Mouse (Mus musculus): ENCODE measurements around the gene Btg4. TPM values are rescaled to one million over a fixed set of nuclear protein-coding genes. Genes with fewer than 3 reads are reported as not detected.
"Not testable (repeated sequence)": the region's sequence is repeated elsewhere in the genome, so short reads cannot be mapped to it uniquely, and the experiment has no call there.

Btg4 gene
- polyA plus RNA-seq, 1 experiment from 2014 or later: not detected

DNA sequence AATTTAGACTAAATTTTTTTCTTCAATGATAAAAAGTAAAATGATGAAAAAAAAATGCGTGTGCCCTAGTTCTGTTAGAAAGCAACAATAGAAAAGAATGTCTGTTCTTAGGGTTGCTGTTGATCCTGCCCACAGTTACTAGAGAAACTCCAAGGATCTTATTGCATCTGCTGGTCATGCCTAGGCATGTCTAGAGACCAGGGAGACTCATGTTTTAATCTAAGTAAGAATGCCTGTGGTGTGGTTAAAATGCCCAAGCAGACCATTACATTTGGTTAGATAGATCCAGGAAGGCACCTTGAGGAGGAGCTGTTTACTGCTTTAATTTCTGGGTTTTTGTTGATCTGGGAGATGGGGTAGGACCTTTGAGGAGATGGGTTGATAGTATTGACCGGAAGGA, 45.0 kb downstream of the Btg4 start:
- ATAC-seq: no peak
- H3K4me3 ChIP-seq (ENCODE audit: low read length): no peak overlapping the region
- peaks cover 15% of the 10 kb centered on the region for H3K4me1 ChIP-seq (ENCODE audit: control insufficient read depth, insufficient read depth, low read length)
- H3K36me3 ChIP-seq (ENCODE audit: control insufficient read depth, insufficient read depth, low read length): no peaks in the 10 kb centered on the region
- no peak overlapping the region for H3K4me2 ChIP-seq (ENCODE audit: low read depth, low read length)
- WGBS: 68% methylated on average over 2 of the region's 2 CpGs
- H3K27ac ChIP-seq (ENCODE audit: low read length): no peak overlapping the region
- no peak overlapping the region for H3K9ac ChIP-seq (ENCODE audit: low read depth, low read length)
- no peaks in the 10 kb centered on the region for H3K9me3 ChIP-seq (ENCODE audit: control insufficient read depth, low read length)
- H3K27me3 ChIP-seq (replicated peaks; ENCODE audit: control insufficient read depth, insufficient read depth, low read length): peaks cover 6% of the 10 kb centered on the region; the same call in 1 of the 2 replicates

DNA sequence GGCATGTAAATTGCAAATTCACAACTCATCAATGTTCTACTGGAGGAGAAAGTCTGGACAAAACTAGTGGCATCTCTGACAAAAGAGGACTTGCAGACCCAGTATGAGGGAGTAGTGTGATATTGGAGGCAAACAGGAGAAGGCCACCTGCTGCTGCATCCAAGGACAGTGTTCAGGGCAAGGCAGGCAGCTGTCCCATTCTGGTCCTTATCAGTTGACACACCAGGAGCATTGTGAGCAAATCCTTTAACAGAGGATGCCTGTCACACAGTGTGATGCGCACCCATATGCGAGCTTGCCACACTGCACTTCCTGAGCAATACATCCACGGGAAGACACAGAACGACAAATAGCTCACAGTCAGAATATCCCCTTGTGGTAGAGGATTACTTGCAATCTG, 54.1 kb downstream of the Btg4 start:
- no peak for ATAC-seq
- Histone ChIP-seq H3K36me3 (ENCODE audit: control insufficient read depth, insufficient read depth, low read length) (no peaks in the 10 kb centered on the region), H3K4me1 (ENCODE audit: control insufficient read depth, insufficient read depth, low read length) (no peaks in the 10 kb centered on the region), H3K4me3 (ENCODE audit: low read length) (no peak overlapping the region), H3K9me3 (ENCODE audit: control insufficient read depth, low read length) (no peaks in the 10 kb centered on the region), H3K4me2 (ENCODE audit: low read depth, low read length) (no peak overlapping the region), H3K9ac (ENCODE audit: low read depth, low read length) (no peak overlapping the region), H3K27me3 (replicated peaks; ENCODE audit: control insufficient read depth, insufficient read depth, low read length) (no peaks in the 10 kb centered on the region), H3K27ac (ENCODE audit: low read length) (no peak overlapping the region)
- WGBS: 72% methylated on average over 4 of the region's 4 CpGs

DNA sequence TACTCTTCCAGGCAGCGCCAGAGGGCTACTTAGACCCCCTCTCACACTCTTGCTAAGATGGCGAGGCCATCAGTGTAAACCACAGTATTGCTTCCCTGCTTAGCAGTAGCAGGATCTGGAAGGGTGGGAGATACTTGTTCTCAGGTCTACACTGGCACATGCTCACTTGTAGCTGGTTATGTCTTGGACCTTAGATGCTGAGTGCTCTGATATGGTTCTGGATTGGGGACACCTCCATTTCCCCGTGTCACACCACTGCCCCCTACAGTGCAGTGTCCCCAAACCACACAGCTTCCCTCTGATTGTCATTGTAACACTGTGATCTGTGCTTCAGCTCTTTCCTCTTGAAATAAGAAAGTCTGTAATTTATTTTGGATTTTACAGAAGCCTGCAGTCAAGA, 76.3 kb downstream of the Btg4 start:
- no peak overlapping the region for H3K27ac ChIP-seq (ENCODE audit: low read length)
- H3K36me3 ChIP-seq (ENCODE audit: control insufficient read depth, insufficient read depth, low read length): no peaks in the 10 kb centered on the region
- H3K9ac ChIP-seq (ENCODE audit: low read depth, low read length): no peak overlapping the region
- 65% methylated on average over 3 of the region's 3 CpGs for WGBS
- no peaks in the 10 kb centered on the region for H3K4me1 ChIP-seq (ENCODE audit: control insufficient read depth, insufficient read depth, low read length)
- ATAC-seq: no peak
- H3K4me2 ChIP-seq (ENCODE audit: low read depth, low read length): no peak overlapping the region
- H3K9me3 ChIP-seq (ENCODE audit: control insufficient read depth, low read length): no peaks in the 10 kb centered on the region
- no peaks in the 10 kb centered on the region for H3K27me3 ChIP-seq (replicated peaks; ENCODE audit: control insufficient read depth, insufficient read depth, low read length)
- no peak overlapping the region for H3K4me3 ChIP-seq (ENCODE audit: low read length)

DNA sequence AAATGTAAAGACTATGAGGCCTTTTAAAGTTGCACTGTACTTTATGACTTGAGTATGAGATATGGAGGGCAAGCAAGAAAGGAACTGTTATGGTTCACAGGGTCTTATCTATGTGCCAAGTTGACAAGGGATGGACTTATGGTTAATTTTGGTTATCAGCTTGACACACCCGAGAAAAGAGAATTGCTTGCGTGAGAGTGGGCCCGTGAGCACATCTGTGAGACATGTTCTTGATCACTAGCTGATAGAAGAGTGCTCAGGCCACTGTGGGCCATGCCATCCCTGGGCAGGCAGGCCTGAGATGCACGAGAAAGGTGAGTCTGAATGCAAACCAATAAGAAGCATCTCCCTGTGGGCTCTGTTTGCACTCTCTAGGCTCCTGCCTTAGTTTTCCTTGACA, 76.7 kb downstream of the Btg4 start:
- H3K4me2 ChIP-seq (ENCODE audit: low read depth, low read length): no peak overlapping the region

DNA sequence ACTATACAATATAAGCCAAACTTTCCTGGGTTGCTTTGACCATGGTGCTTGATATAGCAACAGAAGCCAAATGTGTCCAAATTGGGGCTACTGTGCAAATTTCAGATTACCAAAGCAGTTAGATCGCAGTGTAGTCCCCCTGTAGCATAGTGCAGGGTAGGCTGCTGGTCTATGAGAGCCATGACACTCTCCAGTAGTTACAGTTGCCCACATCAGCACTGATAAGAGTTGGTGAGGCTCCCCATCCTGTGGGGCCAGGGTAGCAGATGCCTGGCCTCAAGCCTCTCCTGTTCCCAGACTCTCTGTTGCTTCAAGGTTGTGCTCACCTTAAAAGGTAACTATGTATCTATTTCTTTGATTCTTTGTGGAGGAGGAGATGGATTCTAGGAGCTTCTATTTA, 77.1 kb downstream of the Btg4 start:
- no peaks in the 10 kb centered on the region for H3K27me3 ChIP-seq (replicated peaks; ENCODE audit: control insufficient read depth, insufficient read depth, low read length)
- ATAC-seq: no peak
- WGBS: 86% methylated on average over 1 of the region's 1 CpGs
- H3K9ac ChIP-seq (ENCODE audit: low read depth, low read length): no peak overlapping the region
- no peak overlapping the region for H3K4me3 ChIP-seq (ENCODE audit: low read length)
- H3K9me3 ChIP-seq (ENCODE audit: control insufficient read depth, low read length): no peaks in the 10 kb centered on the region
- H3K36me3 ChIP-seq (ENCODE audit: control insufficient read depth, insufficient read depth, low read length): no peaks in the 10 kb centered on the region
- no peak overlapping the region for H3K27ac ChIP-seq (ENCODE audit: low read length)
- no peaks in the 10 kb centered on the region for H3K4me1 ChIP-seq (ENCODE audit: control insufficient read depth, insufficient read depth, low read length)
- no peak overlapping the region for H3K4me2 ChIP-seq (ENCODE audit: low read depth, low read length)

More for the DNA sequence above, 76.7 kb downstream of the Btg4 start:
- 77% methylated on average over 4 of the region's 4 CpGs for WGBS
- no peaks in the 10 kb centered on the region for H3K9me3 ChIP-seq (ENCODE audit: control insufficient read depth, low read length)
- H3K36me3 ChIP-seq (ENCODE audit: control insufficient read depth, insufficient read depth, low read length): no peaks in the 10 kb centered on the region
- H3K4me1 ChIP-seq (ENCODE audit: control insufficient read depth, insufficient read depth, low read length): no peaks in the 10 kb centered on the region
- H3K9ac ChIP-seq (ENCODE audit: low read depth, low read length): no peak overlapping the region
- no peaks in the 10 kb centered on the region for H3K27me3 ChIP-seq (replicated peaks; ENCODE audit: control insufficient read depth, insufficient read depth, low read length)
- no peak overlapping the region for H3K27ac ChIP-seq (ENCODE audit: low read length)
- no peak overlapping the region for H3K4me3 ChIP-seq (ENCODE audit: low read length)
- no peak for ATAC-seq

DNA sequence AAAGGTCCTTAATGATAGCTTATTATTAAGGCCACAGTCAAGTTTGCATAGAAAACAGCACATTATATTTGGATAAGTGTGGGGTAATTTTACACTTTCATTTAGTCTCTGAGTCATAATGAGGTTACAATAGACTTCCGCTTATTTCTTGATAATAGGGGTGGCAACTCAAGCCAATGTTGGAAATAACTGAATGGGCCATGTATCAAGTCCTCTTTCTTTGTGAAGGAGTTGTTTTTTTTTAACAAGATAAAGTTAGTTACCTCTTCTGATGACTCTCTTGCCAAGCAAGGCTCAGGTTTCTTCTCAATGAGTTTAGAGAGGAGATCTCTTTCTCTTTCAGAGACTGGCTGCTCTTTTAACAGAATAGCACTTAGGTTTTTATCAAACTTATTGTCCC, 77.6 kb downstream of the Btg4 start:
- no peak overlapping the region for H3K4me2 ChIP-seq (ENCODE audit: low read depth, low read length)
- ATAC-seq: no peak
- H3K36me3 ChIP-seq (ENCODE audit: control insufficient read depth, insufficient read depth, low read length): no peaks in the 10 kb centered on the region
- no peak overlapping the region for H3K4me3 ChIP-seq (ENCODE audit: low read length)
- no peak overlapping the region for H3K27ac ChIP-seq (ENCODE audit: low read length)
- WGBS: 91% methylated on average over 1 of the region's 1 CpGs
- H3K9me3 ChIP-seq (ENCODE audit: control insufficient read depth, low read length): no peaks in the 10 kb centered on the region
- H3K9ac ChIP-seq (ENCODE audit: low read depth, low read length): no peak overlapping the region
- no peaks in the 10 kb centered on the region for H3K4me1 ChIP-seq (ENCODE audit: control insufficient read depth, insufficient read depth, low read length)
- H3K27me3 ChIP-seq (replicated peaks; ENCODE audit: control insufficient read depth, insufficient read depth, low read length): no peaks in the 10 kb centered on the region

DNA sequence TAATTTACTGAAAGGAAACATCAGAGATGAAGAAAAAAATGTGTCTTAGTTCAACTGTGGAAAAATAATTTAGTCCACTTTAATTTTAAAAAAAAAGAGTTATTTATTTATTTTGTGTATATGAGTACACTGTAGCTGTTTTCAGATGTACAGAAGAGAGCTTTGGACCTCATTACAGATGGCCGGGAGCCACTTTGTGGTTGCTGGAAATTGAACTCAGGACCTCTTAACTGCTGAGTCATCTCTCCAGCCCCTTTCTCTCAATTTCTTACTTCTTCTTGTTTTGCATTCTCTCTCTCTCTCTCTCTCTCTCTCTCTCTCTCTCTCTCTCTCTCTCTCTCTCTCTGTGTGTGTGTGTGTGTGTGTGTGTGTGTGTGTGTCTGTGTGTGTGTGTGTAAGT, 78.7 kb downstream of the Btg4 start:
- not testable (repeated sequence) for H3K36me3 ChIP-seq (ENCODE audit: control insufficient read depth, insufficient read depth, low read length); H3K4me1 ChIP-seq (ENCODE audit: control insufficient read depth, insufficient read depth, low read length); H3K9ac ChIP-seq (ENCODE audit: low read depth, low read length); H3K4me3 ChIP-seq (ENCODE audit: low read length); ATAC-seq; H3K27ac ChIP-seq (ENCODE audit: low read length); H3K9me3 ChIP-seq (ENCODE audit: control insufficient read depth, low read length); H3K4me2 ChIP-seq (ENCODE audit: low read depth, low read length); H3K27me3 ChIP-seq (replicated peaks; ENCODE audit: control insufficient read depth, insufficient read depth, low read length)
- WGBS: 90% methylated on average over 1 of the region's 1 CpGs

DNA sequence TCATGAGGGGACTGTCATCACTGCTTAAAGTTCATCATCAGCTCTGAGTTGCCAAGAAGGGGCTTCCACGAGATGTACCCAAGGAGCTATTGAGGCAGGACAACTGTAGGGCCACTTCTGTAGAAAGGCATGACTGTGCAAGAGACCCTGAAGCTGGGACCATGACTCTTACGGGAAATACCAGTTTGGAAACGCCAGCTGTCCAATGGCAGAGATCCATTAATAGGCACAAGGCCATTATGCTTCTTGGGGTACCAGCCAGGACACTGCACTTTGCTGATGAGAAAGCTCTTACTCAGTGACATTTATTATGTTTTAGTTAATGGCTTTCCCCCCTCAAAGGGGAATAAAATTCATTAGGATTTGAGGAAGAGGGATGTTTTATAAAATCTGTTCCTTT, 80.0 kb downstream of the Btg4 start:
- H3K27me3 ChIP-seq (replicated peaks; ENCODE audit: control insufficient read depth, insufficient read depth, low read length): no peaks in the 10 kb centered on the region
- no peak for ATAC-seq
- H3K4me1 ChIP-seq (ENCODE audit: control insufficient read depth, insufficient read depth, low read length): no peaks in the 10 kb centered on the region
- WGBS: 79% methylated on average over 3 of the region's 3 CpGs
- H3K9me3 ChIP-seq (ENCODE audit: control insufficient read depth, low read length): 0 out of 2 replicates have a peak, but pooled peaks cover 3% of the 10 kb centered on the region
- no peak overlapping the region for H3K27ac ChIP-seq (ENCODE audit: low read length)
- H3K9ac ChIP-seq (ENCODE audit: low read depth, low read length): no peak overlapping the region
- H3K36me3 ChIP-seq (ENCODE audit: control insufficient read depth, insufficient read depth, low read length): no peaks in the 10 kb centered on the region
- H3K4me2 ChIP-seq (ENCODE audit: low read depth, low read length): no peak overlapping the region
- no peak overlapping the region for H3K4me3 ChIP-seq (ENCODE audit: low read length)

DNA sequence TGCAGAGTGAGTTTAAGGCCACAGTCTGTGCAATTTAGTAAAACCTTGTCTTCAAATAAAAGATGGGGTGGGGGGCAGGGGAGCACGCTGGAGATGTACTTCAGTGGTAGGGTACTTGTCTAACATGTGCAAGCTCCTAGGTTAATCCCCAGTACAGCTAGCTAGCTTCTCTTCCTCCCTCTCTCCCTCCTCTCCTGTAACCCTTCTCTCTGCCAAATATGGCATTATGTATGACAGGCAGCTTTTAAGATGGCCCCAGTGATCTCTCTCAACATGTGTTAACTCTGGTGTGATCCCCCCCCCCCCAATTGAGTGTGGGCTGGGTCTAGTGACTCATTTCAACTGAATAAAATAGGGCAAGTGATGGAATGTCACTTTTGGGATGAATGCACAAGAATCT, 82.7 kb downstream of the Btg4 start:
- H3K9me3 ChIP-seq (ENCODE audit: control insufficient read depth, low read length): 0 out of 2 replicates have a peak, but pooled peaks cover 4% of the 10 kb centered on the region
- 77% methylated on average over 1 of the region's 1 CpGs for WGBS
- no peak overlapping the region for H3K4me3 ChIP-seq (ENCODE audit: low read length)
- H3K9ac ChIP-seq (ENCODE audit: low read depth, low read length): no peak overlapping the region
- no peaks in the 10 kb centered on the region for H3K27me3 ChIP-seq (replicated peaks; ENCODE audit: control insufficient read depth, insufficient read depth, low read length)
- no peaks in the 10 kb centered on the region for H3K4me1 ChIP-seq (ENCODE audit: control insufficient read depth, insufficient read depth, low read length)
- no peak overlapping the region for H3K4me2 ChIP-seq (ENCODE audit: low read depth, low read length)
- no peaks in the 10 kb centered on the region for H3K36me3 ChIP-seq (ENCODE audit: control insufficient read depth, insufficient read depth, low read length)
- no peak overlapping the region for H3K27ac ChIP-seq (ENCODE audit: low read length)
- ATAC-seq: no peak

DNA sequence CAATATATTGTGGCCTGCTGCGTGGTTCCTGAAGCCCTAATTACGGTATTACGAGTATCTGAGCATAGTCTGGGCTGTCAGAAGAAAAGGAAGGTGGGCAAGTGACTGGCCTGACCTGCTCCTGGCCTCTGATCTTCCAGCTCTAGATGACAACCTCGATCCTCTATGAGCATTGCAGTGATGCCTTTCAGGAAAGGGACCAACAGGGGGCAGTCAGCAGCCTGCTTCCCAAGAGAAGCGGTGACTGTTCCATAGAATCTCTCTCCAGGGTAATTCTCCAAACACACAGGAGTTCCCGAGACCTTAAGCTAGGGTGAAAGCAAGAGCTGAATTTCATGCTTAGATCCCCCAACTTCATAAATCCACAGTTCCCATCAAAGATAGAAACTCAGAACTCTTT, 83.5 kb downstream of the Btg4 start:
- Histone ChIP-seq H3K4me2 (ENCODE audit: low read depth, low read length) (no peak overlapping the region), H3K9ac (ENCODE audit: low read depth, low read length) (no peak overlapping the region), H3K27me3 (replicated peaks; ENCODE audit: control insufficient read depth, insufficient read depth, low read length) (no peaks in the 10 kb centered on the region), H3K9me3 (ENCODE audit: control insufficient read depth, low read length) (0 out of 2 replicates have a peak, but pooled peaks cover 4% of the 10 kb centered on the region), H3K36me3 (ENCODE audit: control insufficient read depth, insufficient read depth, low read length) (no peaks in the 10 kb centered on the region), H3K27ac (ENCODE audit: low read length) (no peak overlapping the region), H3K4me3 (ENCODE audit: low read length) (no peak overlapping the region), H3K4me1 (ENCODE audit: control insufficient read depth, insufficient read depth, low read length) (no peaks in the 10 kb centered on the region)
- 67% methylated on average over 6 of the region's 6 CpGs for WGBS
- ATAC-seq: no peak
